Mouse (Mus musculus): Measurements from ENCODE around the gene Papolg. TPM values are rescaled to one million over a fixed set of nuclear protein-coding genes. Genes with fewer than 3 reads are reported as not detected.
"Not testable (repeated sequence)": the region's sequence is repeated elsewhere in the genome, so short reads cannot be mapped to it uniquely, and the experiment has no call there.

Papolg gene
- 6.1 and 8.7 TPM in 2 replicates for total RNA-seq (2014; rRNA removed; ENCODE audit: low replicate concordance)
- 5.3 and 6.4 TPM in 2 replicates for polyA plus RNA-seq (2015; fragmentation: Nextera tagmentation; extraction: Ambion mirVana)

GRCm38 (mm10) chr11:23895060-23895426 is at the start of gene Papolg:
Gene Papolg, minus strand, starts transcription at chr11:23895253.
- TF ChIP-seq EP300 (IDR thresholded peaks at IDR 0.05; ENCODE audit: low read depth) = no peak
- TF ChIP-seq CTCF (IDR thresholded peaks at IDR 0.05; ENCODE audit: low read depth) = no peak
- peak; percentile 100 for ATAC-seq (ENCODE audit: insufficient read depth, low read depth)

GRCm38 (mm10) chr11:23928146-23928545 is 33.1 kb upstream of the Papolg start:
- H3K9me3 ChIP-seq (replicated peaks; ENCODE audit: control insufficient read depth, low read length); H3K27me3 ChIP-seq (ENCODE audit: control insufficient read depth, insufficient read depth, low read length); H3K9ac ChIP-seq (replicated peaks; ENCODE audit: low read depth, low read length); ATAC-seq (ENCODE audit: insufficient read depth, low read depth); H3K27ac ChIP-seq (ENCODE audit: low read depth); H3K36me3 ChIP-seq (replicated peaks; ENCODE audit: control insufficient read depth, insufficient read depth, low read length); H3K4me3 ChIP-seq (ENCODE audit: low read depth, low read length); DNase-seq (ENCODE audit: low spot score); H3K4me2 ChIP-seq (ENCODE audit: low read depth, low read length); H3K4me1 ChIP-seq (ENCODE audit: control insufficient read depth, insufficient read depth): not testable (repeated sequence)
- WGBS = 22% methylated on average over 8 of the region's 8 CpGs

More at GRCm38 (mm10) chr11:23895060-23895426, at the start of gene Papolg:
- Histone ChIP-seq H3K36me3 (replicated peaks; ENCODE audit: control insufficient read depth, insufficient read depth, low read length) (peaks cover 6% of the 10 kb centered on the region; the same call in 1 of the 2 replicates), H3K4me2 (ENCODE audit: low read depth, low read length) (peak within 1 kb of the TSS; percentile 90), H3K4me3 (ENCODE audit: low read depth, low read length) (peak within 1 kb of the TSS; percentile 71), H3K27me3 (ENCODE audit: control insufficient read depth, insufficient read depth, low read length) (no peaks in the 10 kb centered on the region), H3K9me3 (replicated peaks; ENCODE audit: control insufficient read depth, low read length) (no peaks in the 10 kb centered on the region), H3K27ac (ENCODE audit: low read depth) (peak within 1 kb of the TSS; percentile 93), H3K4me1 (ENCODE audit: control insufficient read depth, insufficient read depth) (peaks cover 5% of the 10 kb centered on the region; the same call in 1 of the 2 replicates), H3K9ac (replicated peaks; ENCODE audit: low read depth, low read length) (peak within 1 kb of the TSS; percentile 74)
- WGBS = 0% methylated on average over 21 of the region's 21 CpGs
- DNase-seq (ENCODE audit: low spot score) = peak; percentile 91

DNA sequence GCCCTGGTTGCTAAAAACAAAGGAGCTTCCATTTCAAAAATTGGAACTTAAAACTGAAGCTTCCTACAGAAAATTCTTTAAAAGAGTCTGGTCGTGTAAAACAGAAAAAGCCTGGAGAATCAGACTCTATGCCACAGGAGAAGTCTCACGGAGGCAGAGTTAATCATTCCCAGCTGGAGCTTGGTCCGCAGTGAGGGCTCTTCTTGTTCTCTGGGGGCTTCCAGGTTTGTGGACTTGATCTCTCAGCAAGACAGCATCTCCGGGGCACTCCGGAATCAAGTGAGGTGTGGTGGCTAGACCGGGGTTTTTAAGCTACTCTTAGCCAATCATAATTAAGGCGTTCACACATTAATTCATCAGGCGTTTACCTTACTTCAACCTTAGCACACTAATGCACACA is 32.6 kb upstream of the Papolg start:
- ATAC-seq (ENCODE audit: insufficient read depth, low read depth) (no peak), DNase-seq (ENCODE audit: low spot score) (no peak)
- 40% methylated on average over 8 of the region's 8 CpGs for WGBS
- Histone ChIP-seq H3K4me2 (ENCODE audit: low read depth, low read length) (no peak overlapping the region; the same call in 1 of the 2 replicates), H3K9me3 (replicated peaks; ENCODE audit: control insufficient read depth, low read length) (no peaks in the 10 kb centered on the region), H3K4me1 (ENCODE audit: control insufficient read depth, insufficient read depth) (no peaks in the 10 kb centered on the region), H3K9ac (replicated peaks; ENCODE audit: low read depth, low read length) (no peak overlapping the region), H3K27me3 (ENCODE audit: control insufficient read depth, insufficient read depth, low read length) (no peaks in the 10 kb centered on the region), H3K4me3 (ENCODE audit: low read depth, low read length) (no peak overlapping the region), H3K27ac (ENCODE audit: low read depth) (no peak overlapping the region), H3K36me3 (replicated peaks; ENCODE audit: control insufficient read depth, insufficient read depth, low read length) (no peaks in the 10 kb centered on the region)
- TF ChIP-seq EP300 (IDR thresholded peaks at IDR 0.05; ENCODE audit: low read depth) (no peak), CTCF (IDR thresholded peaks at IDR 0.05; ENCODE audit: low read depth) (no peak)

- not testable (repeated sequence) for H3K9ac ChIP-seq (replicated peaks; ENCODE audit: low read depth, low read length); H3K27me3 ChIP-seq (ENCODE audit: control insufficient read depth, insufficient read depth, low read length); H3K4me1 ChIP-seq (ENCODE audit: control insufficient read depth, insufficient read depth); H3K36me3 ChIP-seq (replicated peaks; ENCODE audit: control insufficient read depth, insufficient read depth, low read length); DNase-seq (ENCODE audit: low spot score); H3K9me3 ChIP-seq (replicated peaks; ENCODE audit: control insufficient read depth, low read length); H3K4me3 ChIP-seq (ENCODE audit: low read depth, low read length); ATAC-seq (ENCODE audit: insufficient read depth, low read depth); H3K4me2 ChIP-seq (ENCODE audit: low read depth, low read length); H3K27ac ChIP-seq (ENCODE audit: low read depth)
- 56% methylated on average over 2 of the region's 2 CpGs for WGBS
These were observed 18.8 kb upstream of the Papolg start for GRCm38 (mm10) chr11:23913824-23914223.

DNA sequence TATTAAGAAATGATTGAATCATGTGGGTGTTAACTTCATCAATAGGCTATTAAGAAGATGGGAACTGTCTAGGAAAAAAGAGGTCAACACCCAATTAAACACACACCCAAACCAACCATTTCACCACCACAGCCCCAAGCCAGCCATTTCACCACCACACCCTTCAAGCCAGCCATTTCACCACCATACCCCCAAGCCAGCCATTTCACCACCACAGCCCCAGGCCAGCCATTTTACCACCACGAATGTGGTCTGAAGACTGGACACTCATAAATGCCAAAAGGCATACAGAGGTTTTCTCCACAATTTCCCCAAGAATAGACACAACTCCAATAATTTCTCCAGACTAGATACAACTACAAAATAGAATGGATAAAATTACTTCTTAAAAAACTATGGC is 8.9 kb upstream of the Papolg start:
- no peak for TF ChIP-seq EP300 (IDR thresholded peaks at IDR 0.05; ENCODE audit: low read depth)
- no peak for TF ChIP-seq CTCF (IDR thresholded peaks at IDR 0.05; ENCODE audit: low read depth)
- ATAC-seq (ENCODE audit: insufficient read depth, low read depth) = no peak
- 64% methylated on average over 1 of the region's 1 CpGs for WGBS
- H3K36me3 ChIP-seq (replicated peaks; ENCODE audit: control insufficient read depth, insufficient read depth, low read length) = no peaks in the 10 kb centered on the region
- H3K4me3 ChIP-seq (ENCODE audit: low read depth, low read length) = no peak overlapping the region
- no peaks in the 10 kb centered on the region for H3K27me3 ChIP-seq (ENCODE audit: control insufficient read depth, insufficient read depth, low read length)
- DNase-seq (ENCODE audit: low spot score) = no peak
- no peaks in the 10 kb centered on the region for H3K9me3 ChIP-seq (replicated peaks; ENCODE audit: control insufficient read depth, low read length)
- no peaks in the 10 kb centered on the region for H3K4me1 ChIP-seq (ENCODE audit: control insufficient read depth, insufficient read depth)
- H3K9ac ChIP-seq (replicated peaks; ENCODE audit: low read depth, low read length) = no peak overlapping the region
- H3K27ac ChIP-seq (ENCODE audit: low read depth) = no peak overlapping the region
- H3K4me2 ChIP-seq (ENCODE audit: low read depth, low read length) = no peak overlapping the region

Measured in heart, postnatal 0 days (tissue).